Mouse (Mus musculus): ENCODE measurements around the gene Fgf6.

Gene Fgf6

GRCm38 (mm10) chr6:127014906-127015770 lies at the start of gene Fgf6:
Gene Fgf6 (plus strand): TSS chr6:127015586.
- no peak for DNase-seq (ENCODE audit: low spot score)

GRCm38 (mm10) chr6:126966241-126967026 lies 49.0 kb upstream of the Fgf6 start:
- no peak for DNase-seq (ENCODE audit: low spot score)

- no peak for DNase-seq (ENCODE audit: low spot score)
These were observed 33.7 kb upstream of the Fgf6 start for GRCm38 (mm10) chr6:126981539-126982234.

- DNase-seq (ENCODE audit: low spot score), result no peak
These were observed 21.7 kb upstream of the Fgf6 start for GRCm38 (mm10) chr6:126993676-126994075.

- DNase-seq (ENCODE audit: low spot score), result no peak
These were observed 19.9 kb upstream of the Fgf6 start for GRCm38 (mm10) chr6:126995494-126995893.

GRCm38 (mm10) chr6:126996399-126996798 lies 19.0 kb upstream of the Fgf6 start:
- DNase-seq (ENCODE audit: low spot score), result no peak

GRCm38 (mm10) chr6:127005646-127006045 lies 9.7 kb upstream of the Fgf6 start:
- no peak for DNase-seq (ENCODE audit: low spot score)

GRCm38 (mm10) chr6:127006551-127006950 lies 8.8 kb upstream of the Fgf6 start:
- no peak for DNase-seq (ENCODE audit: low spot score)

- DNase-seq (ENCODE audit: low spot score), result no peak
These were observed 5.4 kb upstream of the Fgf6 start for GRCm38 (mm10) chr6:127010021-127010420.

GRCm38 (mm10) chr6:127011947-127012535 lies 3.3 kb upstream of the Fgf6 start:
- DNase-seq (ENCODE audit: low spot score), result no peak

GRCm38 (mm10) chr6:127019254-127019653 lies 3.9 kb downstream of the Fgf6 start:
- DNase-seq (ENCODE audit: low spot score), result no peak

- DNase-seq (ENCODE audit: low spot score), result no peak
These were observed 5.0 kb downstream of the Fgf6 start for GRCm38 (mm10) chr6:127020431-127020830.

- DNase-seq (ENCODE audit: low spot score), result no peak
These were observed 9.4 kb downstream of the Fgf6 start for GRCm38 (mm10) chr6:127024836-127025235.

GRCm38 (mm10) chr6:127034760-127035159 lies 19.4 kb downstream of the Fgf6 start:
- no peak for DNase-seq (ENCODE audit: low spot score)

GRCm38 (mm10) chr6:127044909-127045308 lies 29.5 kb downstream of the Fgf6 start:
- DNase-seq (ENCODE audit: low spot score), result no peak

- DNase-seq (ENCODE audit: low spot score), result no peak
These were observed 35.5 kb downstream of the Fgf6 start for GRCm38 (mm10) chr6:127050847-127051246.

GRCm38 (mm10) chr6:127056990-127057588 lies 41.7 kb downstream of the Fgf6 start:
- no peak for DNase-seq (ENCODE audit: low spot score)

GRCm38 (mm10) chr6:127059975-127060374 lies 44.6 kb downstream of the Fgf6 start:
- no peak for DNase-seq (ENCODE audit: low spot score)

- DNase-seq (ENCODE audit: low spot score), result no peak
These were observed 48.5 kb downstream of the Fgf6 start for GRCm38 (mm10) chr6:127063915-127064314.

GRCm38 (mm10) chr6:127064815-127065214 lies 49.4 kb downstream of the Fgf6 start:
- DNase-seq (ENCODE audit: low spot score), result no peak

- no peak for DNase-seq (ENCODE audit: low spot score)
These were observed 57.4 kb downstream of the Fgf6 start, which contains the start of gene Fgf23 for GRCm38 (mm10) chr6:127072817-127073216. Gene Fgf23 (plus strand): TSS chr6:127072902.
